8 mouse cellular contexts compared by ENCODE assay signal in genomic region chr3:135422856-135423607, GRCm38 (mm10). TPM values are rescaled to one million over a fixed set of nuclear protein-coding genes. Genes with fewer than 3 reads are reported as not detected.
DNase-seq lines count a peak whose midpoint lies in the region; ATAC-seq lines count a peak whose summit lies in the region.

No protein-coding gene starts in this region.

- H3K4me3 ChIP-seq in intestine, embryonic 14.5 days (ENCODE audit: low read depth, low read length) = peak overlapping the region; percentile 78

- H3K9ac ChIP-seq in intestine, embryonic 14.5 days (ENCODE audit: low read length) = peak overlapping the region; percentile 84

- intact Hi-C loops in gastrocnemius, postnatal 14 days (cut with DNase I; ENCODE audit: low total_unique reads) = no loop called here
- intact Hi-C loops in left cerebral cortex, postnatal 14 days (cut with DNase I) = loop anchor here (1.0 kb wide), 1 partner anchor 15 kb away; the partner anchor contains the start of gene Ube2d3

- H3K27ac ChIP-seq in intestine, embryonic 14.5 days (ENCODE audit: low read depth) = peak overlapping the region; percentile 81

- ATAC-seq in intestine, embryonic 14.5 days (replicated peaks; ENCODE audit: low FRiP score, low TSS enrichment, low read depth) = peak; percentile 97
- ATAC-seq in megakaryocyte-erythroid progenitor cell, adult 5-6 weeks (replicated peaks; ENCODE audit: low FRiP score, low TSS enrichment, poor library complexity, severe bottlenecking) = peak; percentile 78

- H3K27me3 ChIP-seq in intestine, embryonic 14.5 days (replicated peaks; ENCODE audit: control insufficient read depth, insufficient read depth, low read length) = no peaks in the 10 kb centered on the region

- H3K4me2 ChIP-seq in intestine, embryonic 14.5 days (ENCODE audit: low read length) = peak overlapping the region; percentile 87

- peak; percentile 90 to 97 for DNase-seq in adrenal gland, adult (ENCODE audit: inconsistent age in 2 of 2, low spot score in 1 of 2)
- DNase-seq in embryo, embryonic 10 days (ENCODE audit: low spot score) = peak; percentile 91
- DNase-seq in gastrocnemius, postnatal 14 days = peak; percentile 86
- DNase-seq in intestine, embryonic 14.5 days (ENCODE audit: low spot score) = peak; percentile 93
- DNase-seq in left cerebral cortex, postnatal 14 days (ENCODE audit: low spot score in 2 of 2) = peak; percentile 77 to 82
- peak; percentile 81 for DNase-seq in right cerebral cortex, postnatal 14 days
- peak; percentile 83 for DNase-seq in urinary bladder, postnatal 25 days (ENCODE audit: low spot score)

- no peaks in the 10 kb centered on the region for H3K9me3 ChIP-seq in intestine, embryonic 14.5 days (ENCODE audit: control insufficient read depth, low read length)

- 2% methylated on average over 91 of the region's 103 CpGs for WGBS in intestine, embryonic 14.5 days

- H3K36me3 ChIP-seq in intestine, embryonic 14.5 days (ENCODE audit: control insufficient read depth, insufficient read depth, low read length) = no peaks in the 10 kb centered on the region

- H3K4me1 ChIP-seq in intestine, embryonic 14.5 days (replicated peaks; ENCODE audit: control insufficient read depth, insufficient read depth, low read length) = peaks cover 16% of the 10 kb centered on the region

RNA-seq across cellular contexts. Expression of gene Cisd2, which starts 0.7 kb away (rescaled TPM):
- total RNA-seq in gastrocnemius, postnatal 14 days (2021) = 10 to 100 TPM; 20.0 to 21.0 TPM
- polyA plus RNA-seq in intestine, embryonic 14.5 days (2014; fragmentation: Nextera tagmentation; extraction: Ambion mirVana) = 56.3 and 57.6 TPM in 2 replicates
- total RNA-seq in left cerebral cortex, postnatal 14 days (2021) = 10 to 100 TPM; 41.2 to 42.9 TPM
- 45.4 and 46.4 TPM in 2 replicates for total RNA-seq in megakaryocyte-erythroid progenitor cell, adult 5-6 weeks (2014; fragmentation: Nextera tagmentation)
- 41.5 and 44.2 TPM in 2 replicates for total RNA-seq in megakaryocyte-erythroid progenitor cell, adult 5-6 weeks (2017)

RNA-seq across cellular contexts. Expression of gene Ube2d3, which starts 14.9 kb away (rescaled TPM):
- 100 to 1,000 TPM; 286 to 311 TPM for total RNA-seq in gastrocnemius, postnatal 14 days (2021)
- polyA plus RNA-seq in intestine, embryonic 14.5 days (2014; fragmentation: Nextera tagmentation; extraction: Ambion mirVana) = 521 and 530 TPM in 2 replicates
- 100 to 1,000 TPM; 239 to 248 TPM for total RNA-seq in left cerebral cortex, postnatal 14 days (2021)
- total RNA-seq in megakaryocyte-erythroid progenitor cell, adult 5-6 weeks (2014; fragmentation: Nextera tagmentation) = 296 and 439 TPM in 2 replicates
- 697 and 1,018 TPM in 2 replicates for total RNA-seq in megakaryocyte-erythroid progenitor cell, adult 5-6 weeks (2017)

Comparison
In these comparisons a context has a peak if more than half of its experiments do, and no peak if none do; other contexts are left out.
1. Peak in every context shown above with its lines: DNase-seq, ATAC-seq, H3K4me3 ChIP-seq and H3K27ac ChIP-seq.